Mouse (Mus musculus) MEL (cell line): ENCODE data around the gene Emp3.

Experiments used
- CTCF ChIP-seq, 3 experiments: IDR thresholded peaks in 2 of 3; conservative IDR thresholded peaks in 1 of 3; 2 replicates each; pipeline ENCODE4 v1.5.1; 2011 to 2012; ENCODE audit warnings: low read length in 3 of 3, low read depth in 2 of 3, mild to moderate bottlenecking in 2 of 3, improper control_type of control experiment in 1 of 3, inconsistent platforms in 1 of 3, mixed read lengths in 1 of 3, moderate library complexity in 1 of 3; ENCODE audit not compliant: control insufficient read depth in 1 of 3, insufficient read depth in 1 of 3, poor library complexity in 1 of 3, severe bottlenecking in 1 of 3
- E2F4 ChIP-seq: IDR thresholded peaks from 2 replicates; pipeline ENCODE4 v1.6.1; 2011; ENCODE audit warnings: low read depth, low read length, improper control_type of control experiment, borderline replicate concordance
- EP300 ChIP-seq, 2 experiments: IDR thresholded peaks; 2 replicates each; pipeline ENCODE4 v1.6.1; 2011; ENCODE audit warnings: improper control_type of control experiment in 2 of 2, low read length in 2 of 2, low read depth in 1 of 2, mild to moderate bottlenecking in 1 of 2
- JUND ChIP-seq: IDR thresholded peaks from 2 replicates; pipeline ENCODE4 v1.6.1; 2011; ENCODE audit warnings: low read depth, mild to moderate bottlenecking, improper control_type of control experiment, low read length
- MAFK ChIP-seq: IDR thresholded peaks from 2 replicates; pipeline ENCODE4 v1.6.1; 2011; ENCODE audit warnings: low read depth, mild to moderate bottlenecking, low read length, improper control_type of control experiment, borderline replicate concordance
- MYC ChIP-seq: IDR thresholded peaks from 2 replicates; pipeline ENCODE4 v1.6.1; 2011; ENCODE audit warnings: low read depth, mild to moderate bottlenecking, low read length, improper control_type of control experiment, moderate library complexity
- POLR2A ChIP-seq, 2 experiments: IDR thresholded peaks; 2 replicates each; pipeline ENCODE4 v1.6.1; 2011 to 2012; ENCODE audit warnings: low read length in 2 of 2, mild to moderate bottlenecking in 2 of 2, control low read depth in 1 of 2, improper control_type of control experiment in 1 of 2, low read depth in 1 of 2, moderate library complexity in 1 of 2; ENCODE audit not compliant: control insufficient read depth in 1 of 2, insufficient read depth in 1 of 2, poor library complexity in 1 of 2
- POLR2AphosphoS2 ChIP-seq: IDR thresholded peaks from 2 replicates; pipeline ENCODE4 v1.6.1; 2011; ENCODE audit warnings: low read length, improper control_type of control experiment
- USF2 ChIP-seq, 2 experiments: IDR thresholded peaks; 2 replicates each; pipeline ENCODE4 v1.6.1; 2011 to 2012; ENCODE audit warnings: improper control_type of control experiment in 2 of 2, low read length in 2 of 2, borderline replicate concordance in 1 of 2, inconsistent platforms in 1 of 2, low read depth in 1 of 2, mild to moderate bottlenecking in 1 of 2; ENCODE audit not compliant: insufficient read depth in 1 of 2
- ZKSCAN1 ChIP-seq: IDR thresholded peaks from 2 replicates; pipeline ENCODE4 v1.6.1; 2012; ENCODE audit warnings: low read depth, mild to moderate bottlenecking, inconsistent platforms, low read length, improper control_type of control experiment, moderate library complexity
- ZNF384 ChIP-seq: IDR thresholded peaks from 2 replicates; pipeline ENCODE4 v1.6.1; 2012; ENCODE audit warnings: low read depth, mild to moderate bottlenecking, inconsistent platforms, low read length, improper control_type of control experiment

- TF ChIP-seq CTCF (IDR thresholded peaks at IDR 0.05 in 2 of 3, conservative IDR thresholded peaks at IDR 0.05 in 1 of 3; ENCODE audit: control insufficient read depth in 1 of 3, insufficient read depth in 1 of 3, low read depth in 2 of 3, low read length in 3 of 3, poor library complexity in 1 of 3, severe bottlenecking in 1 of 3) (no peak), POLR2A (IDR thresholded peaks at IDR 0.05; ENCODE audit: control insufficient read depth in 1 of 2, insufficient read depth in 1 of 2, low read depth in 1 of 2, low read length in 2 of 2, poor library complexity in 1 of 2) (no peak), E2F4 (no peak), JUND (no peak), ZKSCAN1 (no peak), POLR2AphosphoS2 (no peak), MAFK (no peak), EP300 (IDR thresholded peaks at IDR 0.05; ENCODE audit: low read depth in 1 of 2, low read length in 2 of 2) (no peak), ZNF384 (no peak), USF2 (IDR thresholded peaks at IDR 0.05; ENCODE audit: borderline replicate concordance in 1 of 2, insufficient read depth in 1 of 2, low read depth in 1 of 2, low read length in 2 of 2) (no peak), MYC (no peak)
These were observed 14.6 kb downstream of the Emp3 start for GRCm38 (mm10) chr7:45906622-45907021.
